Mouse (Mus musculus) adrenal gland, postnatal 14 days (tissue): ENCODE measurements at regions not wholly inside any gene's neighbourhood (a gene's known extent, or its start where the extent isn't known, plus 50 kb on each side); places are given as distances from the start of the nearest gene placed in this dataset.

Experiments used
- DNase-seq: peaks from one replicate; pipeline ENCODE4 v3.0.0; 2021; ENCODE audit warnings: mixed read lengths

DNA sequence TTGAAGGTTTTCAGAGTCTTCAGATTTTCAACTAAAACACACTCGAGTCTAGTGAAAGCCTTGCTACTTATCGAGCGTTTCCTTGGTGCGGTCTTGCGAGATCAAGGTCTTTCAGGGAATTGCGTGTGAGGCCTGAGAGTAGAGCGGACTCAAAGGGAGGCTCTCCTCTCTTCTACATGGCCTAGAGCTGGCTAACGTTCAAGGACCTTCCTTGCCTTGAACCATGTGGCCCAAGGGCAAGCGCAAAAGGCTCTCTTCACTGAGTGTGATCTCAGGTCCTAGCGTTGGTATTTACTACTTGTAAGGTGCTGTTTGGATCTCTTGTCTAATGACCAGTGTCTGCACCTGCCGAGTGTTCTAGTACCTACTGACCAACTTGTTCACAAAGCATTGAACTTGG, 324.4 kb downstream of the Gm45692 start:
- peak; percentile 29 for DNase-seq

- no peak for DNase-seq
Measured at GRCm38 (mm10) chr8:26445991-26446390, 326.7 kb downstream of the Gm45692 start.

DNA sequence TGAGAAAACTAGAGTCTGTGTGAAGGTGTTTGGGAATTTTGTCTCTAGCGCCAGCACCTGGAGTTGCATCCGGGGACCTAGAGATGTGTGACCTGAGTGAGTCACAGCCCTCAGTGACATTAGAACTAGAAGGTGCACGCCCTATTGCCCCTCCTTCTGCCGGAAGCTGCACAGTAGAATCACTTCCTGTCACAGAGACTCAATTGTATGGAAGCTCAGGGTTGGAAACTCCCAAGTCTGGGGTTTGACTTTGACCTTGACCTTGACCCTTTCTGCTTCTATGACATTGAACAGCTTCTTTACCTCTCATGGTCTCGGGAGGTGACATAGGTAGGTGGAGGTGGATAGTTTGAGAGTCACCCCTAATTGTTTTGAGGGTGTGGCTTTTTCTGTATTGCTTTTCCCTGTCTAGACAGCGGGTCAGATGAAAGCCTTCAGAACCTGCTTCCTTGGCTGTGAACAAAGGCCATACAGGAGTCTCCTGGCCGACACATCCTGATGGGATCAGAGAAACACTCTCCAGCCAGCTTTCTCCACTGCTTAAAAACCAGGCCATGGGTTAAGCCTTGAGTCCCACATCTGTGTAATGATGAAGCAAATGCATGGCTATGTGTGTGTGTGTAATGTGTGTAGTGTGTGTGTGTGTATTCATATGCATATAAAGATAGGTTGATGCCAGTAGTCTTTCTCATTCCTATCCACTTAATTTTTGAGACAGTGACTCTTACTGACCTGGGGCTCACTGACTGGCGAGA, 328.7 kb downstream of the Gm45692 start:
- no peak for DNase-seq

DNA sequence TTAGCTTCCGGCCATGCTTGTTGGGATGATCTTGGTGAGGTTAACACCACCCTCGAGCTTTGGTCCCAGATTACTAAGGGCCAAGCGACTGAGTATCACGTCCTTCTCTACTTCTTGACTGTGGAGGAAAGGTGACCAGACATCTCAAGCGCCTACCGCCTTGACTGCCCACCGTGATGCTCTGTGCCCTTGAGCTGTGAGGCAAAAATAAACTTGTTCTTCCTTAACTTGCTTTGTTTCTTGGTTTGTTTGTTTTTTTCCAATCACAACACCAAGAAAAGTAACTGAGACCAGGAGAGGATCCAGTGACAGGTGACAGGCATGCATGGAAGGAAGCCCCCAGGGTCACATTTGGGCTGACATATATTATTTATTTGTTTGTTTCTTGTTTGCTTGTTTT, 330.0 kb downstream of the Gm45692 start:
- DNase-seq, result no peak

GRCm38 (mm10) chr8:26450543-26450942, 331.2 kb downstream of the Gm45692 start:
- DNase-seq, result no peak

- DNase-seq, result no peak
Measured at GRCm38 (mm10) chr8:26452976-26453573, 333.7 kb downstream of the Gm45692 start.

- no peak for DNase-seq
Measured at GRCm38 (mm10) chr8:26465346-26465745, 346.0 kb downstream of the Gm45692 start.

DNA sequence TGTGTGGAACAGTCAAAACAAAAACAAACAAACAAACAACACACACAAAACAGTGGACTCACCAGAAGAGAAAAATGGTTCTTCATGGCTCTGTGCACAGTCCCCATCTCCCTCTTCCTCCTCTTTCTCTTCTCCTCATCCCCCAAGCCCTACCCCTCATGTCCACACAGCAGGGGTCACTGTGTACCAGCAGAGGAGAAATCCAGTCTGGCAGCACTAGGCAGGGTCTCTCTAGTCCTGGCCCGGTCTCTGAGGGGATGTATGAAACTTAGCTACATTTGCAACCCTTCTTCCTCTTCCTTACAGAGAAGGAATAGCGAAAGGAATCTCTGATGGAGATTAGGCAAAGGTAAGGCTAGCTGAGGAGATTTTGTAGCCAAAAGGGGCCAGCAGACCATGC, 349.1 kb downstream of the Gm45692 start:
- peak; percentile 13 for DNase-seq

DNA sequence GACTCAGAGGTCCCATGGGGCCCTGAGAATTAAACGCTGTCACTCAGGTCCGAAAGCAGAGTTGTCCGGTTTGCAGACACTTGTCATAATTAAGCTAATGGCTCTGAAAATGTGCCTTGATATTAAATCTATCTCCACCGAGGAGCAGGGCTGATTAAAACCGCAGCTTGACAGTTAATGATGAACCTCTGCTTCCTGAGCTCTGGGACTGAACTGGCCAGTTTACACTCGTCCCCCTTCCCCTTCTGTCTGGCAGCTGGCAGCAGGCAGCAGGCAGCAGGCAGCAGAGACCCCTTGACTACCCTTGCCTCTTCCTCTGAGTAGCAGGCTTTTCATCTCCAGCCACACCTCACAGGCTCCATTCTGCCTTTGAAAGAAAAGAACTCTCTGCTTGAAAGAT, 350.4 kb downstream of the Gm45692 start:
- no peak for DNase-seq

DNA sequence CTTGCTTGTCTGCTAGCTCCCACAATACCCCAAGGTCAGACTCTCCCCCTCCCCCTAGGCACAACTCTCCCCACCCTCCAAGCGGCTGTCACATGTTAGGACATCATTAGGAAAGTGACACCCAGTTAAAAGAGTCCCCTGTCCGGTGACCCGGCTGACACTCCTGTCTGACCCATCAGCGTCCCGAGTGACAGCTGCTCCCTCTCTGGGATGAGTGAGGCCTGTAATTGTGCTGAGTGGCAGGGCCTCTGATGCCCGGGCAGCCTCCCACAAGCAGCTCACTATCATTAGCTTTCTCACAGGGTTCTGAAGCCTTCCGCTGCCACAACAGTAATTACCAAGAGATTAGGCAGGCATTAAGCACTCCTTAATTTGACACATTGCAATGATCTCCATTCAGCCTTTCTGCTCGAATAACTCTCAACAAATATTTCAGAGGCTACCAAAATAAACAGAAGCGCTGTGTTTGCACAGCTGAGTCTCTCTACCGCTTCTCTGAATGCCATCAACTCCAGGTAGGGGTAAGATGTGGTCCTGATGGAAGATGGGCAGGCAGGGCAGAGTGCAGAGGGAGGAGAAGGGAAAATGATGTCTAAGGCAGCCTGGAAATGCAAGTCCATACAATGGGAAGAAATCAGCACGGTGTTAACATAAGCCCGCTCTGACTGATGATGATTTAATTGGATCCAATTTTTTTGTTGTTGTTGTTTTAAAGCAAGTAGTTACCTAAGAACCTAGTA, 352.6 kb downstream of the Gm45692 start:
- DNase-seq, result no peak

DNA sequence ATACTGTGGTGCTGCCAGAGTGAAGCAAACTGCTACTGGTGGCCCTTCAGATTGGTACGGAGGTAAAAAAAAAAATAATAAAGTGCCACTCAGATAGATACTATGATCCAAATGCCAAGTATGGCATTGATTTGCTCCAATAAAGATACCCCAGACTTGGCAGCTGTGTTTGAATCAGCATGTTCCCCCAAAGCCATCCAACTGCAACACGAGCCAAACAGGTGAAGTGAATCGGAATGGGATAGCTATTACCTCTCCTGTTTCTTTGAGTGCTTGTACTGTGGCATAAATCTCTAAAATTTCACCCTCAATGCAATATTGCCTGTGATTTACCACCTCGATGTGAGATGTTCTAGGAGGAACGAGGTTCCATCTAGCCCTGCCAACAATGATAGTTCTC, 365.4 kb downstream of the Gm45692 start:
- no peak for DNase-seq

GRCm38 (mm10) chr8:26487866-26488265, 368.5 kb downstream of the Gm45692 start:
- no peak for DNase-seq

DNA sequence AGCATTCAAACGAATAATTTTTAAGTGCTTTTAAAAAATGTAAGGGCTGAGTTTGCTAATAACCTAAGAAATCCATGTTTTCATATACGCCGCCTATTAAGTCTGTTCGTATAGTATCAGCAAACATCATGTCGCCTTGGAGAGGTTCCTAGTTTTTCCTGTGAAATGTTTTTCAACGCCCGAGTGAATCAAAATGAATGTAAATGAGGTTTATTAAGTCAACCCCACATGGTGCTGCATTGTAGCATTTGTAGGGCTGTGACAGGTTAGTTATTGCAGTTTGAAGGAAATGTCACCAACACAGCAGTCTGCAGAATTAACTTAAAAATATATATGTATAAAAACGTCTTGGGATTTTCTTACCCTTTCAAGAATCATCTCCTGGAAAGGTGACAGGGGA, 369.3 kb downstream of the Gm45692 start:
- DNase-seq, result no peak

DNA sequence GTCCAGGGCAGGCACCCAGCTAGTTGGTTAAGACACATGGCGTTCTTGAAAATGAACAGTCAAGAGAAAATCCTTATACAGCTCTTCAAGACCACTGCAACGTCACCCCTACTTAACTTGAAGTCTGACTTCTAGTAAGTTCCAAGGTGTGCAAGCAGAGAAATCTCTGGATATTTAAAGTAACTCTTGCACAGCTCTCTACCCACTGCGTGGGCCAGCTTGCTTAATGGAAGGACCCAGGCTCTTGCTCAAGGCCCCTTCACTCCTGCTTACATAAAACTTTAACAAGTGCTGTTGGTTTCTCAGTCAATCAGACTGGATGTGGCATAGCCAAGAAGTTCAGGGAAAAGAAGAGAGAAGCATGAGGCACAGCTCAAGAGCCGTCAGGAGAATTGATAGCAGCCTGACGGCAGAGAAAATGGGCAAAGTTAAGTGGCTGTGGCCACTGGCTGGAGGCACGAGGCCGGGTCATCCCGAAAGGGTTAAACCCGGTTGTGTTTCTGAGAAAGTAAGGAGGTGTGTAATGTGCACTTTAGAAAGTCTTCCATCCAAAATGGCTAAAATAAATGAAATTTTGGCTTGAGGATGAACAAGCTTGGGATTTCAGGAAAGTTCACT, 382.0 kb downstream of the Gm45692 start:
- no peak for DNase-seq

DNA sequence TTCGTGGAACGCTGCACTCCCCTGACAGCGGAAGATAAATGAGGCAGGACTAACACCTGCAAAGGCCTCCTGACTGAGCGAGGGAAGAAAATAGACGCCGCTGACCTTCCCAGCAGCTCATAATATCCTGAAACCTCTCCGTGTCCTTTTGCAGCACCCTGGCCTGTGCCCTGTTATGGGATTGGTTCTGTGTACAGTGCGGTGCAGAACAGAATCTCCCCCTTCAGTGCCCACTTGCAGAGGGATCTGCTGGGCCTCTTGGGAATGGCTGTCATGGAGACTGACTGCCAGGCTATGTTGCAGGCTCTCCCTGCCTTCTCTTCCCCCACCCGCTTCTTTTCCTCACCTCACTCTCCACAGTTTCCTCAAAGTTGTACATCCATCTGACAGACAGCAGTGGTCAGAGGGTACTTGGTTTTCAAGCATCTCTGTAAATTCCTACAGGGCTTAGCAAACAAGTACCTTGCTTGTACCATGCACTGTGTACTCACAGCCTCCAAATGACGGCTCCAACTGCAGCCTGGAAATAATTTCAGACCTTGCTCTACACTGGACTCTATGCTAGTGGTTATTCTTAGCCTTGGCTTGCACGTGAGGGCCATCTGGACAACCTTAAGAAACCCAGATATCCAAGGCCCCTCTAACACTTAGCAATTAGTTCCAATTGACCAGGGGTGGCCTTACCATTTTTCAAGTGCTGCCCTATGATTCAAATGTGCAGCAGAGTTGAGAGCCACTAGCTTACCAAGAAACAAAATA, 382.7 kb downstream of the Gm45692 start:
- no peak for DNase-seq

- DNase-seq, result no peak
Measured at GRCm38 (mm10) chr8:26502772-26503171, 383.4 kb downstream of the Gm45692 start.

DNA sequence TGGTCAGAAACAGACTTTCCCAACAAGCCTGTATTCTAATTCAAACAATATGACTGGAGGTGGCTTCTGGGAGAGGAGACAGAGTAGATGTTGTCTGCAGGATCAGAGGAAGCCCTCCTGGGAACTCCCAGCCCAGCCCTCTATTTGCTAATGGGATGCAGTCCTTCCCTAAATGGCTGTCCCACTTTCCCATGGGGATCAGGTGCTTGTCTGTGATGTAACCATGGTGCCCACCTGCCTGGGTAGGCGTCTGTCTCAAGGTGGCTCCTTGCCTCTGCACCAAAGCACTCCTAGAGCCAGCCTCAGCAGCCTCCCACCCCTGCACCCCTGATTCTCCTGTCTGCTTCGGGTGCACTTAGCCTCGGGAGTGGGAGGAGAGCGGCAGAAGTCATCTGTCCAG, 384.6 kb downstream of the Gm45692 start:
- no peak for DNase-seq

GRCm38 (mm10) chr8:26504319-26505035, 385.1 kb downstream of the Gm45692 start:
- DNase-seq, result no peak

DNA sequence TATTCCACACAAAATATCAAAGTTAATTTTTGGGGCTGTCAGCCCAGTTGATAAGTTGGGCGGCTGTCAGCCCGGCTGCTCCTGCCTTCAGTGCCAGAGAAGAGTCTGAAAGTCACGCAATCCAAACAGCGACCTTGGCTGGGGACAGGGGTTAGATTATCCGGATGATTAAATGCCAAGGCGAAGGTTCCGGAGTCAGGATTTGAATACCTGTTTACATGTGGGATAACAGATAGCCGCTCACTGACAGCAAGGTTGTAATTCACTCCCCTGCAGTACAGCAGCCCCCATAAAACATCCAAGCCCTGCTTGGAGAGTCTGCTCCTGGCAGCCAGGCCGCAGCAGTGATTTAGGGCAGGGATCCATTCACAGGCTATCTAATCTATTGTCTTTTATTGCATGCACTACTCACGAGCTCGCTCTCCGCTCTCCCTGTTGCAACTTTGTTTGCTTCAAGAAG, 388.3 kb downstream of the Gm45692 start:
- DNase-seq, result peak; percentile 83

DNA sequence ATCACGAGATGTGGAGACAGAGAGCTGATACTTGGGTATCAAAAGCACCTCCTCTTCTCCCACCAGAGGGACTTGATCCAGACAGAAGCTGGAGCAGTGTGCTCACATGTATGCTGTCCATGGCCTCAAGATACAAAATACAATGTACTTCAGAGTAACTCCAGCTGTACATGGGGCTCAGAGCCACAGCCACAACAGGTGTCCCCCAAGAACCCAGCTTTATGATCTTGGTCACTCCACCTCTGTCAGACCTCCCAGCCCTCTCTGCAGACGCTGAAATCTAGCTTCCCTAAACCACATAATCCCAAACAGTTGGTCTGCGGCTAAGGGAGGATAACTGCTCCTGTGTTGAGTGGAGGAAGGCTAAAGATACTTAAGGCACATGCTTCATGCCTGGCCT, 389.9 kb downstream of the Gm45692 start:
- DNase-seq, result no peak

GRCm38 (mm10) chr8:26513001-26513400, 393.7 kb downstream of the Gm45692 start:
- DNase-seq, result no peak

DNA sequence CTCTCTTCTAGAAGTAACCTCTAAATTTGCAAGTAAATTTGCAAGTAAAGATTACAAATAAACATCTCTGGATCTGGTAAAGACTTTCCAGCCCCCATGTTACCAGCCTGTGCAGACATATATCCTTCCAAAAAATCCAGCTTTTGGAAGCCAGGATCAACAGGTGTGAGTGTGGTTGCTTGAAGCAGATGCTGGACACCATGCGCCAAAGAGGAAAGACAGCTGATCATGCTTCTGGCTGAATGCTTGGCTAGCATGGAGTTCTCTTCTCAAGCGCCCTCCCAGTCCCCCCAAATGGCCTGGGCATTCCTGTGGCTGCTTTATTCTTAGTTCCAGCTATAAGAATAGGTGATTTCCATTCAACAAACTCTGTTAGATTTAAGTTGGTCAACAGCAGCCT, 404.9 kb downstream of the Gm45692 start:
- no peak for DNase-seq
